Mouse (Mus musculus): ENCODE measurements at regions not wholly inside any gene's neighbourhood (a gene's known extent, or its start where the extent isn't known, plus 50 kb on each side); places are given as distances from the start of the nearest gene placed in this dataset.

GRCm38 (mm10) chr2:46678366-46678765, 1561.2 kb upstream of the Zeb2 start:
- peak; percentile 20 for DNase-seq (ENCODE audit: low read depth, low spot score)

GRCm38 (mm10) chr2:46669517-46670291, 1552.5 kb upstream of the Zeb2 start:
- no peak for DNase-seq (ENCODE audit: low read depth, low spot score)

- no peak for DNase-seq (ENCODE audit: low read depth, low spot score)
Observed at GRCm38 (mm10) chr2:46666990-46667337, 1549.8 kb upstream of the Zeb2 start.

- no peak for DNase-seq (ENCODE audit: low read depth, low spot score)
Observed at GRCm38 (mm10) chr2:46666084-46666989, 1549.1 kb upstream of the Zeb2 start.

GRCm38 (mm10) chr2:46661876-46662275, 1544.7 kb upstream of the Zeb2 start:
- no peak for DNase-seq (ENCODE audit: low read depth, low spot score)

GRCm38 (mm10) chr2:46660577-46660976, 1543.4 kb upstream of the Zeb2 start:
- DNase-seq (ENCODE audit: low read depth, low spot score), result no peak

- DNase-seq (ENCODE audit: low read depth, low spot score), result peak; percentile 61
Observed at GRCm38 (mm10) chr2:46655289-46655688, 1538.1 kb upstream of the Zeb2 start.

GRCm38 (mm10) chr2:46652616-46653015, 1535.4 kb upstream of the Zeb2 start:
- DNase-seq (ENCODE audit: low read depth, low spot score), result no peak

- peak; percentile 2 for DNase-seq (ENCODE audit: low read depth, low spot score)
Observed at GRCm38 (mm10) chr2:46646366-46646765, 1529.2 kb upstream of the Zeb2 start.

- DNase-seq (ENCODE audit: low read depth, low spot score), result no peak
Observed at GRCm38 (mm10) chr2:46609217-46609616, 1492.0 kb upstream of the Zeb2 start.

GRCm38 (mm10) chr2:46581773-46582172, 1464.6 kb upstream of the Zeb2 start:
- DNase-seq (ENCODE audit: low read depth, low spot score), result peak; percentile 26

- DNase-seq (ENCODE audit: low read depth, low spot score), result no peak
Observed at GRCm38 (mm10) chr2:46570416-46570815, 1453.2 kb upstream of the Zeb2 start.

- DNase-seq (ENCODE audit: low read depth, low spot score), result no peak
Observed at GRCm38 (mm10) chr2:46533395-46533794, 1416.2 kb upstream of the Zeb2 start.

GRCm38 (mm10) chr2:46530686-46531085, 1413.5 kb upstream of the Zeb2 start:
- no peak for DNase-seq (ENCODE audit: low read depth, low spot score)

GRCm38 (mm10) chr2:46525223-46525622, 1408.0 kb upstream of the Zeb2 start:
- DNase-seq (ENCODE audit: low read depth, low spot score), result no peak

GRCm38 (mm10) chr2:46524625-46525024, 1407.4 kb upstream of the Zeb2 start:
- no peak for DNase-seq (ENCODE audit: low read depth, low spot score)

GRCm38 (mm10) chr2:46521147-46521965, 1404.2 kb upstream of the Zeb2 start:
- DNase-seq (ENCODE audit: low read depth, low spot score), result peak; percentile 26

- no peak for DNase-seq (ENCODE audit: low read depth, low spot score)
Observed at GRCm38 (mm10) chr2:46512237-46513028, 1395.2 kb upstream of the Zeb2 start.

GRCm38 (mm10) chr2:46506951-46507350, 1389.8 kb upstream of the Zeb2 start:
- no peak for DNase-seq (ENCODE audit: low read depth, low spot score)

GRCm38 (mm10) chr2:46503074-46503473, 1385.9 kb upstream of the Zeb2 start:
- DNase-seq (ENCODE audit: low read depth, low spot score), result no peak

- DNase-seq (ENCODE audit: low read depth, low spot score), result no peak
Observed at GRCm38 (mm10) chr2:46492299-46492698, 1375.1 kb upstream of the Zeb2 start.
